Mouse (Mus musculus): Measurements from ENCODE around the gene Rad9a. TPM values are rescaled to one million over a fixed set of nuclear protein-coding genes. Genes with fewer than 3 reads are reported as not detected.
A peak's percentile ranks its signal among the peaks of the same experiment; 100 is the strongest.

Gene Rad9a
- polyA plus RNA-seq, 1 experiment from 2014 or later: 15.6 TPM

- no peaks in the 10 kb centered on the region for H3K9me3 ChIP-seq (replicated peaks)
- peaks cover 34% of the 10 kb centered on the region for H3K4me1 ChIP-seq (replicated peaks)
- 57% methylated on average over 4 of the region's 4 CpGs for WGBS (ENCODE audit: insufficient replicate concordance)
- no peak for ATAC-seq (ENCODE audit: insufficient read depth)
- H3K9ac ChIP-seq: no peak overlapping the region
- no peak overlapping the region for H3K4me3 ChIP-seq (replicated peaks)
- H3K27ac ChIP-seq (replicated peaks): no peak overlapping the region
- H3K4me2 ChIP-seq: no peak overlapping the region
- H3K27me3 ChIP-seq: peaks cover 73% of the 10 kb centered on the region
- peaks cover 5% of the 10 kb centered on the region; the same call in 1 of the 2 replicates for H3K36me3 ChIP-seq (replicated peaks)
Measured at GRCm38 (mm10) chr19:4204889-4205288, 3.4 kb upstream of the Rad9a start.

DNA sequence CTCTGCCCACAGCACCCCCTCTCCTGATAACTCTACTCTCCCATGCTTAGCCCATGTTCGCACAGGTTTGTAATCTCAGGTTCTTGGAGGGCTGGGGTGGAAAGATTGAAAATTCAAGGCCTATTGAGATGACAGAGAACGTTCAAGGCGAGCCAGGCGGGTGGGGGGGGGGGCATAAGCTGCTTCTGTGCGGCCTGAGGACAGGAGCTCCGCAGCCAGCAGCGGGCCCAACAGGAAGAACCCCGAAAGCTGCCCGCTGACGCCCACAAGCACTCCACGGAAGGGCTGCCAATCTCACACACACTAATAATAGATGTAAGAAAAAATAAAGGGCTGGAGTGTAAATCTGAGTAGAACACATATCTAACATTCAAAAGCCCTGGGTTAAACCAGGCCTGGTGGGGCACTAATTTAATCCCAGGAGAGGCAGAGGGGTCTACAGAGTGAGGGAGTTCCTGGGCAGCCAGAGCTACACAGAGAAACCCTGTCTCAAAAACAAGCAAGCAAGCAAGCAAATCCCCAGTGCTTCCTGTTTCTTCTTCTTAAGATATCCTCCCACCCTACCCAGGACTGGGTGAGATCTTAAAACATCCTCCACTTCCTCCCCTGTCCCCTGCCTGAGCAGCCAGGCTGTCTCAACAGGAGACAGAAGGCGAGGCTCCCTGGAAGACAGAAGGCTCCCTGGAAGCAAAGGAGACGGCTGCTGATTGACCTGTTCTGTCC lies 2.3 kb upstream of the Rad9a start:
- Histone ChIP-seq H3K9ac (no peak overlapping the region), H3K9me3 (replicated peaks) (no peaks in the 10 kb centered on the region), H3K36me3 (replicated peaks) (peaks cover 17% of the 10 kb centered on the region; the same call in 1 of the 2 replicates), H3K27me3 (peaks cover 61% of the 10 kb centered on the region), H3K4me3 (replicated peaks) (no peak overlapping the region), H3K4me2 (peak overlapping the region; percentile 13; the same call in 1 of the 2 replicates), H3K4me1 (replicated peaks) (peaks cover 46% of the 10 kb centered on the region), H3K27ac (replicated peaks) (peak overlapping the region; percentile 51)
- 25% methylated on average over 13 of the region's 13 CpGs for WGBS (ENCODE audit: insufficient replicate concordance)
- ATAC-seq (ENCODE audit: insufficient read depth): no peak

- WGBS (ENCODE audit: insufficient replicate concordance): 37% methylated on average over 3 of the region's 3 CpGs
- peaks cover 51% of the 10 kb centered on the region for H3K4me1 ChIP-seq (replicated peaks)
Measured at GRCm38 (mm10) chr19:4203148-4203547, 1.7 kb upstream of the Rad9a start.

DNA sequence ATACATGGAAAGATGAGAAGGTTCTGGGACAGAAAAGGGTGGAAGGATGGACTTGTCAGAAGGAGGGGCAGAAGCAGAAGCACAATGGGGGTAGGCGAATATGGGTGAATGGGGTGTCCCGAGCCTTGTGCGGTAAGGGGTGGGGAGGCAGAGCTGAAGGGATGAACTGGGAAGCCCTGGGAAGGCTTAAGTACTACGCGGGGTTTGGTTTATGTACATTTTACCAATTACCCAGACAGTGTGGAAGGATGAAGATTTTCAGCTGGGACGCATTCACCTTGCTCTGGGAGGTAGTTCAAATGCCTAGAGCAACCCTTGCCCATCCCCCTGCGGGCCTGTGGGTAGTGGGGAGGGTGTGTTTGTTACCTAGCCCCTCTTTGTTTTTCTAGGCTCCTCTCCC lies 687 bp upstream of the Rad9a start:
- Histone ChIP-seq H3K9ac (peak overlapping the region; percentile 53; the same call in 1 of the 2 replicates), H3K27ac (replicated peaks) (no peak overlapping the region), H3K27me3 (peaks cover 47% of the 10 kb centered on the region), H3K4me1 (replicated peaks) (peaks cover 60% of the 10 kb centered on the region), H3K4me3 (replicated peaks) (peak overlapping the region; percentile 77), H3K9me3 (replicated peaks) (no peaks in the 10 kb centered on the region), H3K4me2 (peak overlapping the region; percentile 91), H3K36me3 (replicated peaks) (peaks cover 33% of the 10 kb centered on the region)
- ATAC-seq (ENCODE audit: insufficient read depth): no peak
- WGBS (ENCODE audit: insufficient replicate concordance): 41% methylated on average over 7 of the region's 7 CpGs

More at GRCm38 (mm10) chr19:4203148-4203547, 1.7 kb upstream of the Rad9a start:
- H3K4me3 ChIP-seq (replicated peaks): no peak overlapping the region
- H3K9me3 ChIP-seq (replicated peaks): no peaks in the 10 kb centered on the region
- peaks cover 57% of the 10 kb centered on the region for H3K27me3 ChIP-seq
- ATAC-seq (ENCODE audit: insufficient read depth): no peak
- H3K36me3 ChIP-seq (replicated peaks): peaks cover 23% of the 10 kb centered on the region; the same call in 1 of the 2 replicates
- H3K9ac ChIP-seq: no peak overlapping the region
- no peak overlapping the region for H3K4me2 ChIP-seq
- H3K27ac ChIP-seq (replicated peaks): no peak overlapping the region

GRCm38 (mm10) chr19:4197180-4197579 lies 4.3 kb downstream of the Rad9a start:
- 0 out of 2 replicates have a peak overlapping the region, but pooled peaks have one; percentile 34 for H3K27ac ChIP-seq (replicated peaks)
- peaks cover 91% of the 10 kb centered on the region for H3K4me1 ChIP-seq (replicated peaks)
- no peak overlapping the region for H3K9ac ChIP-seq

DNA sequence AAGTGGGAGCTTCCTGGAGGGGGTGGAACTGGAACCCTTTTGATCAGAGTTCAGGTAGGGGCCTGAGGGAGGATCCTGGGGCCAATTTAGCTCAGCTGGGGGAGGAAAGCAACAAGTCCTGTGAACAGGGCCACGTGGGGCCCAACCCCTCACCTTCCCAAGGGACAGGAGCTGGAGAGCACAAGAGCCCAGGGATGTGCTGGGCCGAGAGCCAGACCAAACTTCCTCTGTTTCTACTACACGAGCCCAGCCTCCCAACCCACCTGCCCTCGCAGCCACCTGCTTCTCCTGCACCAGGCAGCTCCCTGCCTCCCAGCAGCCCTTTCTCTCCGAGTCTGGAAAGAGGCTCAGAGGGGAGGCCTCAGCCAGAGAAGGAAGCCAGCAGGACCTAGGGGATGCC lies 4.9 kb downstream of the Rad9a start:
- no peak for ATAC-seq (ENCODE audit: insufficient read depth)
- peaks cover 76% of the 10 kb centered on the region for H3K36me3 ChIP-seq (replicated peaks)
- H3K27me3 ChIP-seq: no peaks in the 10 kb centered on the region
- H3K4me3 ChIP-seq (replicated peaks): no peak overlapping the region
- no peak overlapping the region for H3K4me2 ChIP-seq
- peaks cover 86% of the 10 kb centered on the region for H3K4me1 ChIP-seq (replicated peaks)
- H3K9ac ChIP-seq: no peak overlapping the region
- H3K9me3 ChIP-seq (replicated peaks): no peaks in the 10 kb centered on the region
- 43% methylated on average over 5 of the region's 5 CpGs for WGBS (ENCODE audit: insufficient replicate concordance)
- H3K27ac ChIP-seq (replicated peaks): no peak overlapping the region; the same call in 1 of the 2 replicates

More at GRCm38 (mm10) chr19:4197180-4197579, 4.3 kb downstream of the Rad9a start:
- H3K27me3 ChIP-seq: 0 out of 2 replicates have a peak, but pooled peaks cover under 1% of the 10 kb centered on the region
- peaks cover 76% of the 10 kb centered on the region for H3K36me3 ChIP-seq (replicated peaks)
- WGBS (ENCODE audit: insufficient replicate concordance): 58% methylated on average over 3 of the region's 3 CpGs
- H3K4me3 ChIP-seq (replicated peaks): no peak overlapping the region
- no peaks in the 10 kb centered on the region for H3K9me3 ChIP-seq (replicated peaks)
- no peak for ATAC-seq (ENCODE audit: insufficient read depth)
- no peak overlapping the region for H3K4me2 ChIP-seq

GRCm38 (mm10) chr19:4196048-4196447 lies 5.4 kb downstream of the Rad9a start:
- Histone ChIP-seq H3K36me3 (replicated peaks) (peaks cover 76% of the 10 kb centered on the region), H3K4me1 (replicated peaks) (peaks cover 91% of the 10 kb centered on the region)
- ATAC-seq (ENCODE audit: insufficient read depth): no peak

GRCm38 (mm10) chr19:4194776-4195650 lies 6.4 kb downstream of the Rad9a start:
- Histone ChIP-seq H3K4me1 (replicated peaks) (peaks cover 89% of the 10 kb centered on the region), H3K27me3 (no peaks in the 10 kb centered on the region), H3K4me3 (replicated peaks) (no peak overlapping the region), H3K4me2 (no peak overlapping the region), H3K9ac (no peak overlapping the region), H3K27ac (replicated peaks) (0 out of 2 replicates have a peak overlapping the region, but pooled peaks have one; percentile 14), H3K9me3 (replicated peaks) (no peaks in the 10 kb centered on the region), H3K36me3 (replicated peaks) (peaks cover 72% of the 10 kb centered on the region)
- 75% methylated on average over 12 of the region's 12 CpGs for WGBS (ENCODE audit: insufficient replicate concordance)
- ATAC-seq (ENCODE audit: insufficient read depth): no peak

More at GRCm38 (mm10) chr19:4196048-4196447, 5.4 kb downstream of the Rad9a start:
- H3K9ac ChIP-seq: no peak overlapping the region
- H3K27me3 ChIP-seq: no peaks in the 10 kb centered on the region
- no peaks in the 10 kb centered on the region for H3K9me3 ChIP-seq (replicated peaks)
- no peak overlapping the region for H3K4me2 ChIP-seq
- H3K4me3 ChIP-seq (replicated peaks): no peak overlapping the region
- H3K27ac ChIP-seq (replicated peaks): peak overlapping the region; percentile 19
- 72% methylated on average over 2 of the region's 2 CpGs for WGBS (ENCODE audit: insufficient replicate concordance)

DNA sequence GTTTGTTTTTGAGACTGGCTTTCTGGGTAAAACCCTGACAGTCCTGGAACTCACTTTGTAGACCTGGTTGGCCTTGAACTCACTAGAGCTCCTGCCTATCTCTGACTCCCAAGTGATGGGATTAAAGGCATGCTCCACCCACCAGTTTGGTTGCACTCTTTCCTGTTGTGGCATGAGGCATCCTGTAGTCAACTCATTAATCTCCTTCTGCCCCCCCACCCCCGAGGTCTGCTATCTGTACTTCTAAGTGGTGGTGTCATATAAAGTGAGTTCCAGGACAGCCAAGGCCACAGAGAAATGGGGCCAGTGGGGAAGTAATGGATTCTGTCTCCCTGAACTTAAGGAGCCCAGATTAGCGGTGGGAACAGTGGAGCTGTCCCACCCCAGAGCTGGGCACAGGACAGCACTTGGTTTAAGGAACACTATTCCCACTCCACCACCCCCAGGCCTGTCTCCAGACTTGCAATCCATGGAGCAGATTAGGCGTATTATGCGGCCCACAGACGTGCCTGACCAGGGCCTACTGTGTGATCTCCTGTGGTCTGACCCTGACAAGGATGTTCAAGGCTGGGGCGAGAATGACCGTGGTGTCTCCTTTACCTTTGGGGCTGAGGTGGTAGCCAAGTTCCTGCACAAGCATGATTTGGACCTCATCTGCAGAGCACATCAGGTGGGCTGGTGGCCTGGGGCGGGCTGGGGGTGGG lies 7.3 kb downstream of the Rad9a start:
- Histone ChIP-seq H3K9me3 (replicated peaks) (no peaks in the 10 kb centered on the region), H3K36me3 (replicated peaks) (peaks cover 63% of the 10 kb centered on the region), H3K4me1 (replicated peaks) (peaks cover 80% of the 10 kb centered on the region), H3K4me3 (replicated peaks) (no peak overlapping the region; the same call in 1 of the 2 replicates), H3K27ac (replicated peaks) (no peak overlapping the region; the same call in 1 of the 2 replicates), H3K4me2 (peak overlapping the region; percentile 88; the same call in 1 of the 2 replicates), H3K9ac (no peak overlapping the region), H3K27me3 (no peaks in the 10 kb centered on the region)
- no peak for ATAC-seq (ENCODE audit: insufficient read depth)
- WGBS (ENCODE audit: insufficient replicate concordance): 68% methylated on average over 8 of the region's 8 CpGs

DNA sequence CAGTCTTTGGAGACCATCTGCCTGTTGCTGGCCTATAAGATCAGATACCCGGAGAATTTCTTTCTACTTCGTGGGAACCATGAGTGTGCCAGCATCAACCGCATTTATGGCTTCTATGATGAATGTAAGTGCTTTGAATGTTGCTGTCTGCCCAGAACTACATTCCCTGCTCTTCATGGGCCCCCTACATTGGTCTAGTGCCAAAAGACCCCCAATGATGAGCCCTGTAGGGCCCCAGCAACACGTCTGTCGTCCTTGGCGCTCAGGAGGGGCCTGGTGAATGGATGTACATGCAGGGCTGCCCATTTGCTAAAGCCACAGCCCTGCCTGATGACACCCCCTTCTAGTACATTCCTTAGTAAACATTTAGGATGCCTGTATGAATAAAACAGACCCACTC lies 8.3 kb downstream of the Rad9a start:
- peak overlapping the region; percentile 87 for H3K27ac ChIP-seq (replicated peaks)
- H3K27me3 ChIP-seq: no peaks in the 10 kb centered on the region
- peak overlapping the region; percentile 92 for H3K9ac ChIP-seq
- H3K36me3 ChIP-seq (replicated peaks): peaks cover 53% of the 10 kb centered on the region
- H3K4me3 ChIP-seq (replicated peaks): peak overlapping the region; percentile 86
- H3K9me3 ChIP-seq (replicated peaks): no peaks in the 10 kb centered on the region
- peak overlapping the region; percentile 88 for H3K4me2 ChIP-seq
- peaks cover 71% of the 10 kb centered on the region for H3K4me1 ChIP-seq (replicated peaks)
- WGBS (ENCODE audit: insufficient replicate concordance): 46% methylated on average over 6 of the region's 6 CpGs
- ATAC-seq (ENCODE audit: insufficient read depth): no peak
